Mouse (Mus musculus) lung, embryonic 14.5 days (tissue): ENCODE measurements at regions not wholly inside any gene's neighbourhood (a gene's known extent, or its start where the extent isn't known, plus 50 kb on each side); places are given as distances from the start of the nearest gene placed in this dataset.

Experiments used
- ATAC-seq: fragments of 200-750 bp; cut with Nextera tagmentation; 2 replicates; pipeline ENCODE4 v1.8.0; 2017; ENCODE audit warnings: mild to moderate bottlenecking, moderate TSS enrichment, moderate library complexity; ENCODE audit not compliant: insufficient read depth
- DNase-seq: peaks from one replicate; pipeline ENCODE4 v3.0.0-alpha.2; 2015
- H3K27ac ChIP-seq: fragments of 300-500 bp; sonication (generic); 2 replicates; pipeline ENCODE4 v1.5.1; 2014; ENCODE audit warnings: low read depth, mild to moderate bottlenecking, moderate library complexity
- H3K27me3 ChIP-seq: fragments of 300-500 bp; sonication (generic); 2 replicates; pipeline ENCODE4 v1.6.1; 2014; ENCODE audit warnings: low read length, control low read depth; ENCODE audit not compliant: insufficient read depth
- H3K36me3 ChIP-seq: fragments of 300-500 bp; sonication (generic); 2 replicates; pipeline ENCODE4 v1.6.1; 2014; ENCODE audit warnings: control low read depth; ENCODE audit not compliant: insufficient read depth
- H3K4me1 ChIP-seq: fragments of 300-500 bp; sonication (generic); 2 replicates; pipeline ENCODE4 v1.6.1; 2014; ENCODE audit warnings: antibody characterized with exemption, control low read depth; ENCODE audit not compliant: insufficient read depth
- H3K4me2 ChIP-seq: fragments of 300-500 bp; sonication (generic); 2 replicates; pipeline ENCODE4 v1.6.1; 2014; ENCODE audit warnings: mild to moderate bottlenecking
- H3K4me3 ChIP-seq: fragments of 300-500 bp; sonication (generic); 2 replicates; pipeline ENCODE4 v1.5.1; 2014; ENCODE audit warnings: low read depth, low read length
- H3K9ac ChIP-seq: fragments of 300-500 bp; sonication (generic); 2 replicates; pipeline ENCODE4 v1.6.1; 2014
- H3K9me3 ChIP-seq: fragments of 300-500 bp; sonication (generic); 2 replicates; pipeline ENCODE4 v1.6.1; 2016; ENCODE audit warnings: low read depth, low read length, control low read depth
- CTCF ChIP-seq: IDR thresholded peaks from 2 replicates; pipeline ENCODE4 v1.5.1; 2016; ENCODE audit warnings: antibody characterized with exemption, low read depth
- WGBS: fragments of 180-500 bp; shearing (Covaris S2); extraction: QIAGEN DNeasy Blood & Tissue Kit; methylation state at CpG from one replicate; pipeline ENCODE4 v1.1.7; 2014; 5-methylcytosine and 5-hydroxymethylcytosine counted together

DNA sequence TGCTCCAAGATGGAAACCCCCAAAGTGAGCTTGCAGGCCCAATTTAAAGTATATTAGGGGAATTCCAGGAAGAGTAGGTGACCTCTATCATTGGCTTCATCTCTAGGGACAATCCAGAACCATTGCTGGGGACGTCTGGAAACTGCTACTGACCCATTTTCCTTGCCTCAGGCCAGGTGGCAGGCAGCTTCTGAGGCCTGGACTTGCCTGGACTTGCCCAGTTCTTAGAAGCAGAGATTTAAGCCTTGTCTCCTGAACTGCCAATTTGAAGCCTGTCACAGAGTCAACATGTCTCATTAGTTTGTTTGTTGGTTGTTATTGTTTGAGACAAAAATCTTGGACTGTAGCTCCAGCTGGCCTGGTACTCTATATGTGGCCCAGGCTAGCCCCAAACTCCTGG is 151.1 kb downstream of the Sp3 start:
- no peak for TF ChIP-seq CTCF
- no peak overlapping the region for H3K4me2 ChIP-seq
- no peaks in the 10 kb centered on the region for H3K4me1 ChIP-seq
- no peak for ATAC-seq
- H3K4me3 ChIP-seq, result no peak overlapping the region
- DNase-seq, result no peak
- no peaks in the 10 kb centered on the region for H3K27me3 ChIP-seq
- H3K9me3 ChIP-seq, result no peaks in the 10 kb centered on the region
- H3K27ac ChIP-seq, result no peak overlapping the region
- 17% methylated on average over 1 of the region's 1 CpGs for WGBS
- no peaks in the 10 kb centered on the region for H3K36me3 ChIP-seq
- H3K9ac ChIP-seq, result no peak overlapping the region

DNA sequence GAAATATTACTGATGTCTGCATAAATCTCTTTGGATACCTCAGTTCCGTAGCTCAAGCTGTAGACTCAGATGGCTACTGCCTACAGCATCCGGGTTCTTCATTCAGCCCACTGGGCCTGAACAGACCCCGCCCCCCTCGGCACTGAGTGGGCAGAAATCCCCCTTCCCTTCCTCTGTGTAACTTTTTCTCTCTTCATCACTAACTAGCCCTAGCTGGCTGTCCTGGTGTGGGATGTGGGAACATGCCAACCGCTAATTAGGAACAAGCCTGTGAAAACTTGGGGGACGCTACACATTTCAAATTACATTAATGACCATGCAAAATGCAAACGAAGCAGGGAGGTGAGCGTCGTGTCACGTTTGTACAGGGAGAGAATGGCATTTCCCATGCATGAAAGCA is 147.5 kb downstream of the Sp3 start:
- ATAC-seq, result no peak
- no peak overlapping the region for H3K9ac ChIP-seq
- H3K27me3 ChIP-seq, result no peaks in the 10 kb centered on the region
- H3K4me2 ChIP-seq, result no peak overlapping the region
- TF ChIP-seq CTCF, result no peak
- DNase-seq, result no peak
- H3K4me1 ChIP-seq, result no peaks in the 10 kb centered on the region
- no peaks in the 10 kb centered on the region for H3K9me3 ChIP-seq
- 90% methylated on average over 10 of the region's 10 CpGs for WGBS
- H3K27ac ChIP-seq, result no peak overlapping the region
- no peaks in the 10 kb centered on the region for H3K36me3 ChIP-seq
- no peak overlapping the region for H3K4me3 ChIP-seq

GRCm38 (mm10) chr2:72838085-72838727 is 142.0 kb downstream of the Sp3 start:
- Histone ChIP-seq H3K9me3 (no peaks in the 10 kb centered on the region), H3K27ac (0 out of 2 replicates have a peak overlapping the region, but pooled peaks have one; percentile 15), H3K36me3 (no peaks in the 10 kb centered on the region), H3K27me3 (no peaks in the 10 kb centered on the region), H3K4me3 (no peak overlapping the region), H3K9ac (no peak overlapping the region), H3K4me2 (no peak overlapping the region), H3K4me1 (peaks cover 8% of the 10 kb centered on the region; the same call in 1 of the 2 replicates)
- WGBS, result 29% methylated on average over 6 of the region's 6 CpGs
- ATAC-seq, result no peak
- DNase-seq, result peak; percentile 71
- no peak for TF ChIP-seq CTCF

DNA sequence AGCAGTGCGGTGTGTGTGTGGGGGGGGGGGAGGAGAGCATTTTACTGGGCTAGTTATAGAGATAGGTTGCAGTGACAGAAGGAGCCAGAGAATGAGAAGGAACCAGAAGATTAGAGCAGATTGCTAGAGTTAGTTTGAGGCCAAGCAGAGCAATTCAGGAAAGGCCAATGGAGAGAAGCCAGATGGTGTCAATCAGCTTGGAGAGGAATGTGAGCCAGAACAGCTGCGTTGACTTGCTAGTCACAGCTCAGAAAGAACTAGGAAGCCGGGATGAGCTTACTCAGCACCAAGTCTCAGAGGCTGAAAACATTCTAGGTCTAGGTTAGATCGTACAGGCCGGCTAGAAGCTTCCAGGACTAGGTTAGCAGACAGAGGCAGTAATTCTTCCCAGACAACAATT is 140.6 kb downstream of the Sp3 start:
- no peaks in the 10 kb centered on the region for H3K9me3 ChIP-seq
- no peak overlapping the region for H3K4me2 ChIP-seq
- H3K4me1 ChIP-seq, result peaks cover 8% of the 10 kb centered on the region; the same call in 1 of the 2 replicates
- TF ChIP-seq CTCF, result no peak
- 64% methylated on average over 5 of the region's 5 CpGs for WGBS
- H3K36me3 ChIP-seq, result no peaks in the 10 kb centered on the region
- no peaks in the 10 kb centered on the region for H3K27me3 ChIP-seq
- H3K27ac ChIP-seq, result no peak overlapping the region
- no peak for ATAC-seq
- no peak overlapping the region for H3K9ac ChIP-seq
- DNase-seq, result peak; percentile 57
- H3K4me3 ChIP-seq, result no peak overlapping the region

DNA sequence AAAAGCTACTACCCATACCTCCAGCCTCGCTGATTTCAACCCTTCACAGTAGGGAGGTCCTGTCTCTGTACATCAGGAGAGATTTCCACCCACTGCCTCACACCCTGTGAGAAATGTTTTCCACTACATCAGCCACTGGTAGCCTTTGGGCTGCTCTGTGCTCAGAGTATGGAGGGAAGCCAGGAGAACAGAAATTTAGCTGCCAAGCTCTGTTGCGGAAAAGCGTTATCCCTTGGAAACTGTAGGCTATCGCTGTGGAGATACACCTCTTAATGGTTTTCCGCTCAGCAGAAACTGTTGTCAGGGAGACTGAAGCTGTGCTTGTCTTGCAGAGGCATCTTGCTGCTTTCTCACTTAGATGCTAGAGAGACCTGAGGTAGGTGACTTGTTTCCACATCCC is 138.9 kb downstream of the Sp3 start:
- no peak for TF ChIP-seq CTCF
- H3K9ac ChIP-seq, result no peak overlapping the region
- no peaks in the 10 kb centered on the region for H3K27me3 ChIP-seq
- H3K27ac ChIP-seq, result no peak overlapping the region
- ATAC-seq (no peak), DNase-seq (peak; percentile 15)
- peaks cover 8% of the 10 kb centered on the region; the same call in 1 of the 2 replicates for H3K4me1 ChIP-seq
- no peak overlapping the region for H3K4me2 ChIP-seq
- H3K9me3 ChIP-seq, result no peaks in the 10 kb centered on the region
- no peak overlapping the region for H3K4me3 ChIP-seq
- WGBS, result 76% methylated on average over 5 of the region's 5 CpGs
- no peaks in the 10 kb centered on the region for H3K36me3 ChIP-seq

DNA sequence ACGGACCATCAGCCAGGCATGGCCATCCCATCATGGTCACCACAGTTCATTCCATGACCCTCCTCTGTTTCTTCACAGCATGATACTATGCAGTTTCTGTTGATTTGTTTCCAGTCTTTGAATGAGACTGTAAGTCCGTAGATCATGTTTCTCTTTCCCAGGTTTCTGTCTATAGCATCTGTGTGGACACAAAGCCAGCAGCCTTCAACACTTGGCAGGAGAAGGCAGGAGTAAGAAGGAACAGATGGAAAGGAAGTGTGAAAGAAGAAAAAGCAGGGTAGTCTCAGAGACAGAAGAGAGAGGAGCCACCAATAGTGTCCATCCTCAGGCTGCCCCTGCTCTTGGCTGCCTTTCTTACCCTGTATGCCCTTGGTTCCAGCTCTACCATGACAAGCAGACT is 136.6 kb downstream of the Sp3 start:
- H3K4me3 ChIP-seq, result no peak overlapping the region
- ATAC-seq (no peak), DNase-seq (no peak)
- 81% methylated on average over 2 of the region's 2 CpGs for WGBS
- H3K36me3 ChIP-seq, result no peaks in the 10 kb centered on the region
- peaks cover under 1% of the 10 kb centered on the region; the same call in 1 of the 2 replicates for H3K4me1 ChIP-seq
- no peak for TF ChIP-seq CTCF
- H3K27ac ChIP-seq, result no peak overlapping the region
- H3K9ac ChIP-seq, result no peak overlapping the region
- no peak overlapping the region for H3K4me2 ChIP-seq
- no peaks in the 10 kb centered on the region for H3K9me3 ChIP-seq
- H3K27me3 ChIP-seq, result no peaks in the 10 kb centered on the region

GRCm38 (mm10) chr2:72849441-72850192 is 130.6 kb downstream of the Sp3 start:
- DNase-seq, result peak; percentile 47
- no peak overlapping the region for H3K27ac ChIP-seq

More at GRCm38 (mm10) chr2:72849441-72850192, 130.6 kb downstream of the Sp3 start:
- no peak for TF ChIP-seq CTCF
- ATAC-seq, result no peak
- no peak overlapping the region for H3K4me3 ChIP-seq
- no peaks in the 10 kb centered on the region for H3K4me1 ChIP-seq
- peak overlapping the region; percentile 28; the same call in 1 of the 2 replicates for H3K4me2 ChIP-seq
- 39% methylated on average over 12 of the region's 12 CpGs for WGBS
- H3K27me3 ChIP-seq, result no peaks in the 10 kb centered on the region
- H3K9me3 ChIP-seq, result no peaks in the 10 kb centered on the region
- H3K36me3 ChIP-seq, result no peaks in the 10 kb centered on the region
- H3K9ac ChIP-seq, result no peak overlapping the region
